Mouse (Mus musculus) urinary bladder, adult 18-20 months (tissue): ENCODE data around the gene Efs.
"Not testable (repeated sequence)": the region's sequence is repeated elsewhere in the genome, so short reads cannot be mapped to it uniquely, and the experiment has no call there.

Experiments
- DNase-seq, 2 experiments: peaks; one replicate each; pipeline ENCODE4 v3.0.0; 2022; ENCODE audit warnings: low spot score in 2 of 2, mixed read lengths in 2 of 2

The Efs gene

DNA sequence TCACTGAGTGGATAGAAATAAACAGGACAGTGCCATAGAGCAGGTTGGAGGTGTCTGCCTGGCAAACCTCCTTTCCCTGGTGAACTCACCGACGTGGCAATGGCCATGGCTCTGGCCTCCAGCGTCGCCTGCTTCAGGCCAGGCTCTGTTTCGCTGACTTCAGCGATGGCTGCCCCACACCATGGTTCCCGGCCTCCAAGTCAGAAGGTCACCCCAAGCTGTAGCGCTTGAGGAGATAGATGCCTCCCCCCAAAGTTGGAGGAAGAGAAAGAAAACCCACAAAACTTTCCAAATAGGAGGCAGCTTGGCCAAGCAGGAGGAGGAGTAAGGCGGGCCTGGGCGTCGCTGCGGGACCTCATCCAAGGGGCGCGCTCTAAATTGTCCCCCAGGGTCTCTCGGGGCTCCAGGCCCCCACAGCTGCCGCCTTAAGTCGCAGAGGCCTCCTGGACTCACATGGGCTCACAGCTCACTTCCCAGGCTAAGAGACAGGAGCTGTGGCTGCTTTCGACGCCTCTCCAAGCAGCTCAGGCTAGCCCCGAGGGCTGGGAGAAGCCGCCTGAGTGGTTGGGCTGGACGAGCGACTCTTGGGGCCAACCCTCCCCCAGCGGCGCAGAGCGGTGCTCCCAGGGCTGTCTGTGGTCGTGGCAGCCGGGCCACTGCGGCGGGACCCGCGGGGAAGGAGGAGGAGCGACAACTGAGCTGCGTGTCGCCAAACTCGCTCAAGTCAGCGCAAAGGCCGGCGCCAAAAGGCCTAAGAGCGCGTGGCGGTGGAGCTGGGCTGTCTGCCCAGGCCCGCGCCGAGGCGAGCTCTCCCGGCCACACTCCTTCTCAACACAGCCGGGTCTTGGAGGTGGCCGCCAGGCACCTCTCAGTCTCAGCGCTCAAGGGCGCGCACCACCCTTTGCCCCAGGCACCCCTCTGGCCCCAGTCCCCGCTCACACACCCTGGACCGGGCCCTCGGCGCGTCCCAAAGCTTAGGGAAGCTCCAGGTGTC is at the start of gene Efs:
Efs (minus strand) TSS at position 778 of the 994 bp plus-strand sequence.
- peak; percentile 73 to 82 for DNase-seq

DNA sequence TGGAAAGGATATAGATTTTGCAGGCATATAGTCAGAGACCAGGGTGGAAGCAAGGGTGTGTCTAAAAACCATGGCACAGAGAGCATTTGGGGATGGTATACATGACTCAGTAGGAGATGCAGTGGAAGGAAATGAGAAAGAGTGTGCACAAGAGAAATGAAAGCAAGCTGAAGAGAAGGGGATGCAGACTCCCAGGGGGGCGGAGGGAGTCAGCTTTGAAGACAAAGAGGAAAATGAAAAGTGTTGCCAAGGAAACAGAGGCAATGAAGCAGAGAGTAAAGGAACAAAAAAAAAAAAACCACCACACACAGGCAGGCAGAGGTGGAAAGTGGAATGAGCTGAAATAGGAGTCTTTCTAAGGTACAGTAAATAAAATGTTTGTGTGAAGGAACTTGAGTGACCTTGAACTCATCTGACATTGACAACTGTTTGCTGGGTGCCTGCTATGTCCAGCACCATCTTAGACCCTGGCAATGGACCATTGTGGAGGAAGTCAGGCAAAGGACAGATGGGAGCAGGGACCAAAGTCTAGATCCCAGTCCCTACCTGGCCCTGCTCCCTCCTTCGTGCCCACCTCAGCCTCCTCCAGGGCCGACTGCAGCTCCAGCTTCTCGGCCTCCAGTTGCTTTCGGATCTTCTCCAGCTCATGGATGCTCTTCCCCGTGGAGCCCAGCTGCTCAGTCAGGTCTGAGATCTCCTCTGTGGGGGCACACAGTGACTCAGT is 48.3 kb upstream of the Efs start:
- no peak for DNase-seq

DNA sequence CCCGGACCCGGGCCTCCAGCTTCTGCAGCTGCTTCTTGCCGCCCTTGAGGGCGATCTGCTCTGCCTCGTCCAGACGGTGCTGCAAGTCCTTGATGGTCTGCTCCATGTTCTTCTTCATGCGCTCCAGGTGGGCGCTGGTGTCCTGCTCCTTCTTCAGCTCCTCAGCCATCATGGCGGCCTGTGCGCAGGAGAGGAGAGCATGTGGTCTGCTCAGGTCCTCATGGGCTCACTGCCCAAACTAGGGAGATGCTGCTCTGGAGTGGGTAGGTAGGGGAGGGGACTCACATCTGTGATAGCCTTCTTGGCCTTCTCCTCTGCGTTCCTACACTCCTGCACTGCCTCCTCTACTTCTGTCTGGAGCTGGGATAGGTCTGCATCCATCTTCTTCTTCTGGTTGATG is 46.9 kb upstream of the Efs start:
- not testable (repeated sequence) for DNase-seq

DNA sequence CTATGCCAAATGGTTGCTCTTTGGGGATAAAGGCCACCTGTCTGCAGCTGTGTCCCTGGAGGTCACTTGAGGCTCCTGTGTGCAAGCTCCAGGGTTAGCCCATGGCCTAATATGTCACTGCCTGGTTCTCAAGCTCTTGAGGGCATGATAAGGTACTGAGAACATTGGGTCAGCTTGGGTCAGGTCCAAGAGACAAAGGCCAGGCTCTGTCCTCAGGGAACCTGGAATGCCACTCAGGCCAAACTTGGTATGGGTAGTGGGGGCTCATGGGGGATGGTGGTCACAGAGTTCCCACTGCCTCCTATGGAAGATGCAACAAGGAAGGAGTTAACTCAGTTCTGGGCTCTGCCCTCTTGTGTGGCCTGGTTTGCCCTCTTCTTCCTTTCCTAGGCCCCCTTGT is 42.4 kb upstream of the Efs start:
- no peak for DNase-seq

DNA sequence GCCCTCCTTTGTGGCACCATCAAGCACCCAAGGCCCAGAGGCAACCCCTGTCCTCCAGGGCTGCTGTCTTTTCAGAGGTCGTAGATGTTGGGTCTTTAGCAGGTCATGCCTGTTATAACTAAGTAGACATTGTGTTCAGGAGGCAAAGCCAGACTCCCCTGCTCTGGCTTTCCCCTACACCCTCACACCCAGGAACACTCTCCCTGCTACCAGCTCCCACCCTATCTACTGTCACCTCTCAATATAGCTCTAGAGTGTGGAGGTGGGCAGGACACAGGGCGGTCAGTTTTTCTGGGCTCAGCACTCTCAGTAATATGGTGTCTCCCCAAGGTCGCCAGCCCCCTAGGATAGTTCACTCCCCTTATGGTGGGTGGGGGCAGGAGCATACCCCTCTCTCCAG is 41.9 kb upstream of the Efs start:
- DNase-seq = no peak

DNA sequence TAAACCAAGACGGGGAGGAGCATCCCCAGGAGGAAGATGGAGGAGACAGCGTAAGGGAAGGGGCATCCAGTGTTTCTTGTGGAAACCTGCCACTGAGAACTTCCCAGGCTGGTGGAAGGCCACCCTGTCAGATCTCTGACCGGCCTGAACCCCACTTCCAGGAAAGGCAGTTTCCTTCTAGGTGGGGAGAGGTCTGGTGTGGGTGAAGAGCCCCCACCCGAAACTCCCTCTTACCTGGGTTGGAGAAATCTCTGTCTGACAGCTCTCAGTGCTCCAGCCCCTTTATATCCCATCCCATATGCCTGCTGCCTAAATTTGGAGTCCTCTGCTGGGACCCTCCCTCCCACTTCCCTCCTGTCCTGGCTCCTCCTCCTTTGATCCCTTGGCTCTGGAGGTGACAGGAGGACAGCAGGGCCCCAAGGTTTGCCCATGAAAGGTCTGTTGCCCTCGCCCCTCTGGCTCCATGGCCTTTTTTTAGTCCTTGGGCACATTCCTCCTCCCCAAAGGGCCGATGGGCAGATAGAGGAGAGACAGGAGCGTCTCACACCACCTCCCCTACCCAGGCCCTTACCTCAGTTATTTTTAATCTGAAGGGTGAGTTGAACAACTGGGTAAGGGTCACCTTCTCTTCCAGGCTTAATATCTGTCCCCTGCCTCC is 40.5 kb upstream of the Efs start, which contains the start of gene Myh6:
Myh6 (minus strand) TSS at position 608 of the 658 bp plus-strand sequence.
- DNase-seq = no peak

DNA sequence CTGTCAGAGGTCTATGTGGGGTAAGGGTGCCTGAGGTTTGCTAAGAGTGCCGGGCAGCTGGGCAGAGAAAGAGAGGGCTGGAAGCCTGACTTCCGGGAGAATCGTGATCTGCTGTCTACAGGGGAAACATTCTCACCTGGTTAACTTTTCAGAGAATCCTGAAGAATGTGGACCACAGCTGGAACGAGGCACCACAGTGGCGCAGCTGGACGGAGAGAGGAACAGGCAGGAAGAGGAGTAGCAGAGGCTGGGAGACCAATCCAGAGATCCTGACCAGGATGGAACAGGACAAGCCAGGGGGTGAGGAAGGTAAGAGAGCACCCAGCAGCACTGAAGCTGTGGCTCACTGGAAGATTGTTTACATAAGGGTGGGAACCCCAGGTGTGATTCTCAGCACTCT is 39.7 kb upstream of the Efs start:
- DNase-seq = no peak

GRCm38 (mm10) chr14:54965044-54965443 is 39.1 kb upstream of the Efs start:
- no peak for DNase-seq

- DNase-seq = no peak
These were observed 37.8 kb upstream of the Efs start for GRCm38 (mm10) chr14:54963727-54964126.

- DNase-seq = no peak
These were observed 36.8 kb upstream of the Efs start for GRCm38 (mm10) chr14:54962714-54963113.

DNA sequence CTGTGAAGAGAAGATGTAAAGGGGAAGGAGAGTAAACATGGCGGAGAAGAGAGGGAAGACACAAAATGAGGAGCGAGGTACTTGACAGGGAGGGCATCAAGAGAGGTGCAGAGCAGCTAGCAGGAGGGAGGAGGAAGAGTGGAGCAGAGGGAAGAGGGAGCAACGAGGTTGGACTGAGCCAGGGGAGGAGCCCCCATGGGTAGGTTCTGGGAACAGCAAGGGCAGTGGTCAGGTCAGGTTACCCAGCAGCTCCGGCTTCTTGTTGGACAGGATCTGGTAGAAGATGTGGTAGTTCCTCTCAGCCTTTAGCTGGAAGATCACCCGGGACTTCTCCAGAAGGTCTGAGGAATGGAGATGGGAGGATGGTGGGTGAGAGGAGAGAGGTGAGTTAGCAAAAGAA is 35.6 kb upstream of the Efs start:
- no peak for DNase-seq

DNA sequence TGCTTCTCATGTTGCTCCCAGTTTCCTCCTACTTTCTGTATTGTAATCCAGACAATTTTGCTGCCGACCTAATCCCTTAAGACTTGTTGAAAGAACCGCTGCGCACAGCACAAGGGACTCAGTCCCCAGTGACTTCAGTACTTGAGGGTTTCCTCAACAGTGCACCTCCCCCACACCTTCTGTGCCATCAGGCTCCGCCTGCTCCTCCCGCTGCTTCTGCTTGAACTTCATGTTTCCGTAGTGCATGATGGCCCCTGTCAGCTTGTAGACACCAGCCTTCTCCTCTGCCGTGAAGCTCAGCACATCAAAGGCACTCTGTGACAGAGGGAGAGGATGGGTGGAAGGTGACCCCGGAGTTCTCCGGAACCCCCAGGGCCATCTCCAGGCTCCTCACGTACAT is 34.8 kb upstream of the Efs start:
- no peak for DNase-seq

DNA sequence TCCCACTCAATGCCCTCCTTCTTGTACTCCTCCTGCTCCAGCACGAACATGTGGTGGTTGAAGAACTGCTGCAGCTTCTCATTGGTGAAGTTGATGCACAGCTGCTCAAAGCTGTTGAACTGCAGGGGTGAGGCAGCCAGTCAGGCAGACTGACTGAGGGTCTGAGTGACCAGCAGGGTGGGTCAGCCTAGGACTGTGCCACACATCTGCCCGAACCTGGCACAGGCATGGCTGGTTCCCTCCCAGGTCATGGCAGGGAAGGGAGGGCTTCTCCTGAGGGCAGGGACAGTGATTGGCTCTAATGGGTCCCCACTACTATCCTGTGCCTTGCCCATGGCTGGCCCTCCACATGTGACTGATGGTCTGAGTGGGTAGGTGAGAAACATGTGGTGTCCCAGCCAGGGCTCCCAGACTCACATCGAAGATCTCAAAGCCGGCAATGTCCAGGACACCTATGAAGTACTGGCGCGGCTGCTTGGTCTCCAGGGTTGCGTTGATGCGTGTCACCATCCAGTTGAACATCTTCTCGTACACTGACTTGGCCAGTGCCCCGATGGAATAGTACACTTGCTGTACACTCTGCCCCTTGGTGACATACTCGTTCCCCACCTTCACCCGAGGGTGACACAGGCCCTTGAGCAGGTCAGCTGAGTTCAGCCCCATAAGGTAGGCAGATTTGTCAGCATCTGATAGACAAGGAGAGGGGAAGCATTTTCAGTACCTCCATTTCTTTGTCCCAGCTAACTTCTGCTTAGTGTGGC is 34.1 kb upstream of the Efs start:
- DNase-seq = not testable (repeated sequence)

DNA sequence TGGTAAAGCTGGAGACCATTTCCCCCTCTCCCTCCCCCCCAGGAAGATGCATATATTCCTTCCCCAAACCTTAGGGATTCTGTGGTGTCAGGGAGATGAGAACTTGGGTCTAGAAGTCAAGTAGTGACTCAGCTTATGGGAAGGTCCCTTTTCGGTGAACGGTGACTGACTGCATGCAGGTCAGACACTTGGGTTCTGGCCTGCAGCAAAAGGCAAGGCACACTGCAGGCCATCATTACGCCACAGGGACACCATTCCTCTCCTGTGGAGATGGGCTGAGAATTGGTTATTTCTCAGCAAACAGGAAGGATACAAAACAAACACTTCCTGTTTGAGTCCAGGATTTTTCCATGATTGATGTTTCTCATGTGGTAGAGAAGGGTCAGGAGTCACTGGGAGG is 33.3 kb upstream of the Efs start:
- DNase-seq = no peak

- no peak for DNase-seq
These were observed 32.6 kb upstream of the Efs start for GRCm38 (mm10) chr14:54958503-54958902.

GRCm38 (mm10) chr14:54956533-54956932 is 30.6 kb upstream of the Efs start:
- DNase-seq = no peak

- DNase-seq = no peak
These were observed 29.6 kb upstream of the Efs start for GRCm38 (mm10) chr14:54955481-54955880.

- DNase-seq = no peak
These were observed 28.5 kb upstream of the Efs start for GRCm38 (mm10) chr14:54954474-54954873.

DNA sequence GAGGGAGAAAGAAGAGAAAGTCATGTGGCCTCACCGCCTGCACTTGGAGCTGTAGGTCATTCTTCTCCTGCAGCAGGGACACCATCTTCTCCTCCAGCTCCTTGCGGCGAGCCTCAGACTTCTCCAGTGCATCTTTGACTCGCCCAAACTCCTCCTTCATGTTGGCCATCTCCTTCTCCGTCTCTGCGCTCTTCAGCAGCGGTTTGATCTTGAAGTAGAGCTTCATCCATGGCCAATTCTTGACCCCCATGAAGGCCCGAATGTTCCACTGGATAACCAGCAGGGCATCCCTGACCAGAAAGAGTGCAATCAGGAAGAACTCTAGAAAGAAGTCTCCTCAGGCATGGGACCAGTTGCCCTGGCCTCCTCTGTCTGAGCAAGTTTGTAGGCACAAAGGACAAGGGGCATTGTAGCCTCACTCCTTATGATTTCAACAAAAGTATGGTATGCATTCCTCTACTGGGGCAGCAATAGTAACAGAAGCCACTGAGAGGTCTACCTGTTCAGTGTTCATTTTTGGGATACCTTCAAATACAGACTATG is 27.8 kb upstream of the Efs start:
- DNase-seq = no peak

- no peak for DNase-seq
These were observed 25.7 kb upstream of the Efs start for GRCm38 (mm10) chr14:54951587-54951986.

- DNase-seq = no peak
These were observed 24.6 kb upstream of the Efs start for GRCm38 (mm10) chr14:54950493-54950892.
